9 mouse cellular contexts compared by ENCODE assay signal in the genomic region with DNA sequence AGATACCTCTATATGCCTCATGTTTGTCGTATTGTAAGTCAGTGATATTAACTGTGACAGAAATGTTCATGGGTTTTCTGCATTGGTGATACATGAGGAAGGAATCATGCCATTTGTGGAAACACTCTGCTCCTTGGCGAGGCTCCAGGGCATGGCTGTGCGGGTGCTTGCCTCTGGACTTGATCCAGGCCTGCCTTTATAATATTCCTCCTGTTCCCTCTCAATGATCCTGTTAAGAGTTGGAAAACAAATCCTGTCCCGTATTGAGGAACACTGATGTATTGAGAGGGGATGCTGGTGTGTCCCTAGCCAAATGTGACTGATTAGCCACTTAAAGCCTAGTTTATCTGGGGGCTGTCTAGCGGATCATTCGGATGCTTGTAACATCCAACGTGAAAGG. TPM values are rescaled to one million over a fixed set of nuclear protein-coding genes. Genes with fewer than 3 reads are reported as not detected.
DNase-seq lines count a peak whose midpoint lies in the region; ATAC-seq and TF ChIP-seq lines count a peak whose summit lies in the region.
"Had no signal": no experiment of that assay in that cellular context is flagged by ENCODE, and none has a peak within 500 bp of the region (broad histone marks: within the 10 kb centered on the region; RNA-seq: fewer than 3 reads in every experiment).

No protein-coding gene starts in this region.

- H3K27ac ChIP-seq in forebrain, postnatal 0 days (ENCODE audit: low read depth, low read length) = no peak overlapping the region
- no peak overlapping the region for H3K27ac ChIP-seq in forebrain, embryonic 10.5 days
- H3K27ac ChIP-seq in lung, postnatal 0 days (ENCODE audit: low read length) = no peak overlapping the region
- no peak overlapping the region for H3K27ac ChIP-seq in limb, embryonic 10.5 days
- H3K27ac ChIP-seq: embryonic facial prominence, embryonic 13.5 days had no signal

- no peaks in the 10 kb centered on the region for H3K9me3 ChIP-seq in forebrain, postnatal 0 days (ENCODE audit: low read length)
- H3K9me3 ChIP-seq in forebrain, embryonic 10.5 days = no peaks in the 10 kb centered on the region
- no peaks in the 10 kb centered on the region for H3K9me3 ChIP-seq in lung, postnatal 0 days (ENCODE audit: low read length)
- no peaks in the 10 kb centered on the region for H3K9me3 ChIP-seq in limb, embryonic 10.5 days (replicated peaks)
- H3K9me3 ChIP-seq: embryonic facial prominence, embryonic 13.5 days had no signal

- no peaks in the 10 kb centered on the region for H3K4me1 ChIP-seq in forebrain, postnatal 0 days (ENCODE audit: insufficient read depth)
- H3K4me1 ChIP-seq in forebrain, embryonic 10.5 days = peaks cover 8% of the 10 kb centered on the region
- H3K4me1 ChIP-seq in lung, postnatal 0 days (ENCODE audit: insufficient read depth, low read depth, low read length) = no peaks in the 10 kb centered on the region
- H3K4me1 ChIP-seq in lung, adult 2 months (ENCODE audit: control insufficient read depth, insufficient read depth, low read length) = no peaks in the 10 kb centered on the region
- no peaks in the 10 kb centered on the region for H3K4me1 ChIP-seq in limb, embryonic 10.5 days

- H3K9ac ChIP-seq in forebrain, postnatal 0 days = no peak overlapping the region
- no peak overlapping the region for H3K9ac ChIP-seq in lung, postnatal 0 days (replicated peaks; ENCODE audit: low read depth)
- H3K9ac ChIP-seq: embryonic facial prominence, embryonic 13.5 days had no signal

- intact Hi-C loops in heart, postnatal 14 days (cut with DNase I) = no loop called here

- 34% methylated on average over 7 of the region's 7 CpGs for WGBS in forebrain, postnatal 0 days
- 76% methylated on average over 7 of the region's 7 CpGs for WGBS in forebrain, embryonic 10.5 days
- WGBS in lung, postnatal 0 days = 28% methylated on average over 7 of the region's 7 CpGs
- 51% methylated on average over 7 of the region's 7 CpGs for WGBS in lung, adult 2 months
- WGBS in limb, embryonic 10.5 days = 79% methylated on average over 7 of the region's 7 CpGs

- no peak for ATAC-seq in forebrain, postnatal 0 days
- ATAC-seq in lung, postnatal 0 days = no peak

- no peak for TF ChIP-seq EP300 in lung, postnatal 0 days (IDR thresholded peaks at IDR 0.05)

- DNase-seq in forebrain, postnatal 0 days = no peak
- no peak for DNase-seq in forebrain, embryonic 10.5 days (ENCODE audit: extremely low spot score, low spot score)
- DNase-seq in lung, postnatal 0 days (ENCODE audit: low spot score) = peak; percentile 8
- DNase-seq in lung, adult 2 months = no peak
- DNase-seq in cerebellum, adult 11 months = peak; percentile 50
- peak; percentile 45 to 61 for DNase-seq in heart, postnatal 14 days
- DNase-seq in limb, embryonic 10.5 days (ENCODE audit: low spot score) = no peak
- DNase-seq in urinary bladder, postnatal 10 days (ENCODE audit: low spot score) = no peak

- no peaks in the 10 kb centered on the region for H3K27me3 ChIP-seq in forebrain, postnatal 0 days (ENCODE audit: insufficient read depth, low read length)
- H3K27me3 ChIP-seq in forebrain, embryonic 10.5 days (ENCODE audit: poor library complexity, severe bottlenecking) = no peaks in the 10 kb centered on the region
- no peaks in the 10 kb centered on the region for H3K27me3 ChIP-seq in lung, postnatal 0 days (replicated peaks; ENCODE audit: insufficient read depth, low read length)
- no peaks in the 10 kb centered on the region for H3K27me3 ChIP-seq in limb, embryonic 10.5 days (ENCODE audit: low read depth, poor library complexity, severe bottlenecking)
- H3K27me3 ChIP-seq: embryonic facial prominence, embryonic 13.5 days had no signal

- no peak for TF ChIP-seq POLR2A in lung, adult 2 months (IDR thresholded peaks at IDR 0.05; ENCODE audit: borderline replicate concordance, extremely low read depth, low read depth, low read length)

- H3K4me3 ChIP-seq in forebrain, postnatal 0 days (ENCODE audit: low read depth, low read length) = no peak overlapping the region
- H3K4me3 ChIP-seq in forebrain, embryonic 10.5 days = no peak overlapping the region
- no peak overlapping the region for H3K4me3 ChIP-seq in lung, postnatal 0 days (ENCODE audit: low read depth, low read length)
- H3K4me3 ChIP-seq in lung, adult 2 months (replicated peaks; ENCODE audit: extremely low read depth, low read depth, low read length) = no peak overlapping the region
- H3K4me3 ChIP-seq in limb, embryonic 10.5 days = no peak overlapping the region
- H3K4me3 ChIP-seq: embryonic facial prominence, embryonic 13.5 days had no signal

- H3K4me2 ChIP-seq in forebrain, postnatal 0 days (ENCODE audit: low read depth) = peak overlapping the region; percentile 26
- H3K4me2 ChIP-seq in lung, postnatal 0 days (replicated peaks; ENCODE audit: low read depth, low read length) = no peak overlapping the region
- H3K4me2 ChIP-seq: embryonic facial prominence, embryonic 13.5 days had no signal

- H3K36me3 ChIP-seq in forebrain, postnatal 0 days (ENCODE audit: insufficient read depth) = peaks cover 5% of the 10 kb centered on the region; the same call in 1 of the 2 replicates
- peaks cover 25% of the 10 kb centered on the region for H3K36me3 ChIP-seq in forebrain, embryonic 10.5 days (replicated peaks)
- H3K36me3 ChIP-seq in lung, postnatal 0 days (ENCODE audit: insufficient read depth, low read length) = no peaks in the 10 kb centered on the region
- peaks cover 17% of the 10 kb centered on the region for H3K36me3 ChIP-seq in limb, embryonic 10.5 days

- TF ChIP-seq CTCF in forebrain, postnatal 0 days (IDR thresholded peaks at IDR 0.05; ENCODE audit: low read depth) = no peak
- no peak for TF ChIP-seq CTCF in lung, postnatal 0 days (IDR thresholded peaks at IDR 0.05)
- TF ChIP-seq CTCF in lung, adult 2 months (IDR thresholded peaks at IDR 0.05; ENCODE audit: insufficient read depth, low read length) = no peak

RNA-seq across cellular contexts. Expression of gene Epha7, which starts 11.7 kb away (rescaled TPM):
- total RNA-seq in forebrain, postnatal 0 days (2014; rRNA removed) = 70.7 and 73.1 TPM in 2 replicates
- polyA plus RNA-seq in forebrain, postnatal 0 days (2015; fragmentation: Nextera tagmentation; extraction: Ambion mirVana) = 44.0 and 57.3 TPM in 2 replicates
- 41.8 and 47.9 TPM in 2 replicates for polyA plus RNA-seq in forebrain, embryonic 10.5 days (2016; fragmentation: Nextera tagmentation; extraction: Ambion mirVana)
- polyA plus RNA-seq in lung, postnatal 0 days (2015; fragmentation: Nextera tagmentation; extraction: Ambion mirVana) = 5.4 and 7.6 TPM in 2 replicates
- polyA plus RNA-seq in lung, adult 2 months (2012; rRNA removed) = 0.98 and 2.1 TPM in 2 replicates
- 1 to 10 TPM; 8.8 to 8.9 TPM for total RNA-seq in heart, postnatal 14 days (2021)
- polyA plus RNA-seq in limb, embryonic 10.5 days (2016; fragmentation: Nextera tagmentation; extraction: Ambion mirVana) = 27.9 and 46.7 TPM in 2 replicates

Comparison
In these comparisons a context has a peak if more than half of its experiments do, and no peak if none do; other contexts are left out.
1. DNase-seq: peak in lung, postnatal 0 days (single experiment), cerebellum, adult 11 months (single experiment) and heart, postnatal 14 days (2 of 2); none in forebrain, postnatal 0 days (single experiment), forebrain, embryonic 10.5 days (single experiment), lung, adult 2 months (single experiment), limb, embryonic 10.5 days (single experiment) and urinary bladder, postnatal 10 days (single experiment).